Comparison of ENCODE assay signal across 31 mouse cellular contexts in the genomic region with DNA sequence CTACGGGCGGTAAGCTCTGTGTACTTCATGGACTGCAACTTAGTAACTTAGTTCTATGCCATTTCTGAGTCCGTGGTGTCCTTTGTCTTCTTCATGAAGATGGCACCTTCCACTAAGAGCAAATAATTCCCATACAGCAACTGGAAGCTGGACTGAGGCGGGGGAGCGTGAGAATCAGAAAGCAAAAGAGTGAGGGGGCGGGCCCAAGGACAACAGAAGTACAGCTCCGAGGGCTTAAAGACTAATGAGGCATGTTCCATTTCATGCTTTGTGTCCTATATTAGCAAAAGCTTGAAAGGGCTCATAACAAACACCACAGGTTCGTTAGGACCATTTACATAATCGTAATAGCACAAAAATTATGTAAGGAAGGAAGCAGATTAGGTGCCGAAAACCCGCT.
DNase-seq lines count a peak whose midpoint lies in the region; ATAC-seq and TF ChIP-seq lines count a peak whose summit lies in the region.
"Had no signal": no experiment of that assay in that cellular context is flagged by ENCODE, and none has a peak within 500 bp of the region (broad histone marks: within the 10 kb centered on the region; RNA-seq: fewer than 3 reads in every experiment).

No protein-coding gene starts in this region.

- no peak for TF ChIP-seq POLR2A in testis, adult 2 months (IDR thresholded peaks at IDR 0.05; ENCODE audit: control insufficient read depth, low read depth, low read length)

- ATAC-seq in hindbrain, embryonic 13.5 days (ENCODE audit: low FRiP score), result no peak
- ATAC-seq in hindbrain, embryonic 14.5 days (ENCODE audit: low FRiP score), result no peak
- ATAC-seq in forebrain, embryonic 15.5 days (replicated peaks), result no peak
- ATAC-seq: hindbrain, embryonic 16.5 days; lung, postnatal 0 days had no signal

- no peak overlapping the region for H3K9ac ChIP-seq in hindbrain, embryonic 13.5 days
- H3K9ac ChIP-seq in hindbrain, embryonic 14.5 days, result no peak overlapping the region
- no peak overlapping the region for H3K9ac ChIP-seq in forebrain, embryonic 15.5 days (replicated peaks)
- H3K9ac ChIP-seq: embryonic facial prominence, embryonic 13.5 days; liver, embryonic 13.5 days; midbrain, embryonic 12.5 days; neural tube, embryonic 12.5 days had no signal

- H3K4me2 ChIP-seq in hindbrain, embryonic 13.5 days, result no peak overlapping the region
- no peak overlapping the region for H3K4me2 ChIP-seq in hindbrain, embryonic 14.5 days (replicated peaks)
- H3K4me2 ChIP-seq in forebrain, embryonic 15.5 days (replicated peaks), result peak overlapping the region; percentile 28
- H3K4me2 ChIP-seq: embryonic facial prominence, embryonic 13.5 days; heart, embryonic 11.5 days; liver, embryonic 13.5 days; midbrain, embryonic 12.5 days; neural tube, embryonic 12.5 days had no signal

- intact Hi-C loops in heart, postnatal 10 days (cut with DNase I), result no loop called here

- H3K27ac ChIP-seq in hindbrain, embryonic 13.5 days, result 0 out of 2 replicates have a peak overlapping the region, but pooled peaks have one; percentile 35
- H3K27ac ChIP-seq in hindbrain, embryonic 14.5 days, result no peak overlapping the region
- H3K27ac ChIP-seq in testis, adult 2 months (ENCODE audit: control insufficient read depth, insufficient read depth, low read depth, low read length), result no peak overlapping the region
- no peak overlapping the region for H3K27ac ChIP-seq in forebrain, embryonic 15.5 days (replicated peaks)
- H3K27ac ChIP-seq: embryonic facial prominence, embryonic 13.5 days; kidney, postnatal 0 days; liver, embryonic 13.5 days; midbrain, embryonic 12.5 days; neural tube, embryonic 12.5 days; stomach, postnatal 0 days had no signal

- peaks cover 27% of the 10 kb centered on the region for H3K4me1 ChIP-seq in hindbrain, embryonic 13.5 days (replicated peaks)
- H3K4me1 ChIP-seq in hindbrain, embryonic 14.5 days (replicated peaks; ENCODE audit: control insufficient read depth, insufficient read depth, low read length), result no peaks in the 10 kb centered on the region
- H3K4me1 ChIP-seq in testis, adult 2 months (ENCODE audit: control insufficient read depth, insufficient read depth, low read length), result peaks cover 6% of the 10 kb centered on the region
- H3K4me1 ChIP-seq in forebrain, embryonic 15.5 days, result peaks cover 6% of the 10 kb centered on the region; the same call in 1 of the 2 replicates
- H3K4me1 ChIP-seq: embryonic facial prominence, embryonic 13.5 days; liver, embryonic 13.5 days; megakaryocyte, embryonic 14.5 days had no signal

- H3K27me3 ChIP-seq in hindbrain, embryonic 13.5 days, result no peaks in the 10 kb centered on the region
- no peaks in the 10 kb centered on the region for H3K27me3 ChIP-seq in hindbrain, embryonic 14.5 days (ENCODE audit: control insufficient read depth, insufficient read depth, low read length)
- H3K27me3 ChIP-seq in testis, adult 2 months (ENCODE audit: control insufficient read depth, insufficient read depth, low read length), result no peaks in the 10 kb centered on the region
- no peaks in the 10 kb centered on the region for H3K27me3 ChIP-seq in forebrain, embryonic 15.5 days
- H3K27me3 ChIP-seq: CH12.LX; embryonic facial prominence, embryonic 13.5 days; liver, embryonic 13.5 days; megakaryocyte, embryonic 14.5 days; midbrain, embryonic 12.5 days; neural tube, embryonic 12.5 days had no signal

- no peak overlapping the region for H3K4me3 ChIP-seq in hindbrain, embryonic 13.5 days
- no peak overlapping the region for H3K4me3 ChIP-seq in hindbrain, embryonic 14.5 days (replicated peaks; ENCODE audit: low read length)
- peak overlapping the region; percentile 72 for H3K4me3 ChIP-seq in testis, adult 2 months (ENCODE audit: control insufficient read depth, low read depth, low read length)
- no peak overlapping the region for H3K4me3 ChIP-seq in forebrain, embryonic 15.5 days
- H3K4me3 ChIP-seq: embryonic facial prominence, embryonic 13.5 days; liver, embryonic 13.5 days; megakaryocyte, embryonic 14.5 days; midbrain, embryonic 12.5 days; myocyte; neural tube, embryonic 12.5 days had no signal

- H3K36me3 ChIP-seq in hindbrain, embryonic 13.5 days, result no peaks in the 10 kb centered on the region
- H3K36me3 ChIP-seq in hindbrain, embryonic 14.5 days (replicated peaks; ENCODE audit: control insufficient read depth, insufficient read depth), result no peaks in the 10 kb centered on the region
- H3K36me3 ChIP-seq in testis, adult 2 months (ENCODE audit: control insufficient read depth, insufficient read depth, low read length), result no peaks in the 10 kb centered on the region
- no peaks in the 10 kb centered on the region for H3K36me3 ChIP-seq in forebrain, embryonic 15.5 days
- H3K36me3 ChIP-seq: embryonic facial prominence, embryonic 13.5 days; liver, embryonic 13.5 days; midbrain, embryonic 12.5 days; neural tube, embryonic 12.5 days had no signal

- WGBS in hindbrain, embryonic 13.5 days, result 69% methylated on average over 11 of the region's 11 CpGs
- 66% methylated on average over 11 of the region's 11 CpGs for WGBS in hindbrain, embryonic 14.5 days
- 34% methylated on average over 11 of the region's 11 CpGs for WGBS in forebrain, embryonic 15.5 days

- no peak for TF ChIP-seq CTCF in testis, adult 2 months (IDR thresholded peaks at IDR 0.05; ENCODE audit: control insufficient read depth, insufficient read depth, insufficient replicate concordance, low read depth, low read length)

- no peaks in the 10 kb centered on the region for H3K9me3 ChIP-seq in hindbrain, embryonic 13.5 days
- H3K9me3 ChIP-seq in hindbrain, embryonic 14.5 days (ENCODE audit: control insufficient read depth, low read length), result no peaks in the 10 kb centered on the region
- 0 out of 2 replicates have a peak, but pooled peaks cover 2% of the 10 kb centered on the region for H3K9me3 ChIP-seq in forebrain, embryonic 15.5 days
- H3K9me3 ChIP-seq: neural tube, embryonic 12.5 days had no signal

- DNase-seq in hindbrain, embryonic 14.5 days (ENCODE audit: low spot score), result no peak
- DNase-seq in testis, postnatal 14 days (ENCODE audit: low spot score), result no peak
- no peak for DNase-seq in ovary, postnatal 14 days (ENCODE audit: low spot score)
- DNase-seq in heart, postnatal 10 days, result no peak
- DNase-seq in thymus, postnatal 10 days (ENCODE audit: low spot score in 2 of 2), result no peak
- DNase-seq: adrenal gland, adult 8-10 months; cerebellum, adult 18-20 months; cerebellum, postnatal 10 days; gastrocnemius, postnatal 25 days; heart, adult 11 months; kidney, adult 18-20 months; layer of hippocampus, adult 9-11 months; liver, embryonic 13.5 days; lung, adult 18-20 months; lung, postnatal 4 days; right cerebral cortex, adult 18-20 months; right cerebral cortex, postnatal 4 days had no signal
